Mouse (Mus musculus) forebrain, embryonic 11.5 days (tissue): ENCODE measurements around the gene Dao. TPM values are rescaled to one million over a fixed set of nuclear protein-coding genes. Genes with fewer than 3 reads are reported as not detected.

Source experiments
- ATAC-seq: fragments of 200-750 bp; cut with Nextera tagmentation; replicated peaks from 2 replicates; pipeline ENCODE4 v1.8.0; 2017; ENCODE audit warnings: moderate TSS enrichment; ENCODE audit not compliant: low FRiP score
- DNase-seq: peaks from one replicate; pipeline ENCODE4 v3.0.0-alpha.2; 2017; ENCODE audit warnings: low spot score
- H3K27ac ChIP-seq: fragments of 300-500 bp; sonication (generic); 2 replicates; pipeline ENCODE4 v1.5.1; 2014; ENCODE audit warnings: low read depth, low read length
- H3K27me3 ChIP-seq: fragments of 300-500 bp; sonication (generic); 2 replicates; pipeline ENCODE4 v1.6.1; 2014; ENCODE audit warnings: mild to moderate bottlenecking, low read length, mixed read lengths; ENCODE audit not compliant: control insufficient read depth, insufficient read depth
- H3K36me3 ChIP-seq: fragments of 300-500 bp; sonication (generic); 2 replicates; pipeline ENCODE4 v1.6.1; 2014; ENCODE audit warnings: mild to moderate bottlenecking, low read length, moderate library complexity, mixed read lengths; ENCODE audit not compliant: control insufficient read depth, insufficient read depth
- H3K4me1 ChIP-seq: fragments of 300-500 bp; sonication (generic); replicated peaks from 2 replicates; pipeline ENCODE4 v1.6.1; 2014; ENCODE audit warnings: low read length, mixed read lengths; ENCODE audit not compliant: control insufficient read depth, insufficient read depth
- H3K4me2 ChIP-seq: fragments of 300-500 bp; sonication (generic); 2 replicates; pipeline ENCODE4 v1.6.1; 2014; ENCODE audit warnings: low read depth, mild to moderate bottlenecking, low read length, moderate library complexity, mixed read lengths; ENCODE audit not compliant: severe bottlenecking
- H3K4me3 ChIP-seq: fragments of 300-500 bp; sonication (generic); 2 replicates; pipeline ENCODE4 v1.5.1; 2014; ENCODE audit warnings: low read depth, low read length
- H3K9ac ChIP-seq: fragments of 300-500 bp; sonication (generic); 2 replicates; pipeline ENCODE4 v1.6.1; 2014; ENCODE audit warnings: low read length
- H3K9me3 ChIP-seq: fragments of 300-500 bp; sonication (generic); 2 replicates; pipeline ENCODE4 v1.6.1; 2016; ENCODE audit warnings: low read length, mixed read lengths; ENCODE audit not compliant: control insufficient read depth
- WGBS: fragments of 180-500 bp; shearing (Covaris S2); extraction: QIAGEN DNeasy Blood & Tissue Kit; methylation state at CpG from one replicate; pipeline ENCODE4 v1.1.7; 2014; 5-methylcytosine and 5-hydroxymethylcytosine counted together
- polyA plus RNA-seq: library from polyadenylated mRNA; unstranded; fragments of >200 nt; fragmentation: Nextera tagmentation; extraction: Ambion mirVana; gene quantifications from 2 replicates; pipeline ENCODE4 v1.2.1, GENCODE M21; 2014

The Dao gene
- polyA plus RNA-seq, 1 experiment from 2014 or later: not detected

GRCm38 (mm10) chr5:113965659-113966185 is 37.8 kb upstream of the Dao start:
- Histone ChIP-seq H3K4me1 (no peaks in the 10 kb centered on the region), H3K4me2 (no peak overlapping the region), H3K27me3 (no peaks in the 10 kb centered on the region), H3K4me3 (no peak overlapping the region), H3K9ac (no peak overlapping the region), H3K27ac (no peak overlapping the region), H3K36me3 (no peaks in the 10 kb centered on the region; the same call in none of the 2 replicates), H3K9me3 (no peaks in the 10 kb centered on the region)
- ATAC-seq (no peak), DNase-seq (no peak)
- 94% methylated on average over 7 of the region's 7 CpGs for whole genome bisulfite sequencing

- Histone ChIP-seq H3K9ac (no peak overlapping the region), H3K27me3 (no peaks in the 10 kb centered on the region), H3K4me3 (no peak overlapping the region), H3K4me2 (no peak overlapping the region), H3K36me3 (no peaks in the 10 kb centered on the region; the same call in none of the 2 replicates), H3K9me3 (no peaks in the 10 kb centered on the region), H3K27ac (no peak overlapping the region), H3K4me1 (no peaks in the 10 kb centered on the region)
- 94% methylated on average over 13 of the region's 13 CpGs for WGBS
- ATAC-seq (no peak), DNase-seq (no peak)
These were observed 36.9 kb upstream of the Dao start for GRCm38 (mm10) chr5:113966452-113967150.

GRCm38 (mm10) chr5:113968371-113968770 is 35.1 kb upstream of the Dao start:
- DNase-seq: no peak
- Histone ChIP-seq H3K27ac (no peak overlapping the region), H3K27me3 (no peaks in the 10 kb centered on the region), H3K9me3 (no peaks in the 10 kb centered on the region), H3K9ac (no peak overlapping the region), H3K36me3 (no peaks in the 10 kb centered on the region; the same call in none of the 2 replicates), H3K4me2 (no peak overlapping the region), H3K4me1 (peaks cover 5% of the 10 kb centered on the region; the same call in 1 of the 2 replicates), H3K4me3 (no peak overlapping the region)
- WGBS: 61% methylated on average over 11 of the region's 11 CpGs
- no peak for ATAC-seq

- Histone ChIP-seq H3K4me2 (no peak overlapping the region), H3K27ac (no peak overlapping the region), H3K27me3 (no peaks in the 10 kb centered on the region), H3K9ac (no peak overlapping the region), H3K9me3 (no peaks in the 10 kb centered on the region), H3K36me3 (no peaks in the 10 kb centered on the region; the same call in 1 of the 2 replicates), H3K4me3 (no peak overlapping the region), H3K4me1 (peaks cover 14% of the 10 kb centered on the region; the same call in 1 of the 2 replicates)
- ATAC-seq: no peak
- DNase-seq: no peak
- 85% methylated on average over 10 of the region's 10 CpGs for WGBS
These were observed 32.0 kb upstream of the Dao start for GRCm38 (mm10) chr5:113971434-113971960.

- 19% methylated on average over 18 of the region's 18 CpGs for WGBS
- Histone ChIP-seq H3K9me3 (no peaks in the 10 kb centered on the region), H3K27me3 (no peaks in the 10 kb centered on the region), H3K4me2 (peak overlapping the region; percentile 5; the same call in 1 of the 2 replicates), H3K9ac (no peak overlapping the region), H3K4me3 (no peak overlapping the region), H3K4me1 (peaks cover 14% of the 10 kb centered on the region; the same call in 1 of the 2 replicates), H3K27ac (peak overlapping the region; percentile 58), H3K36me3 (no peaks in the 10 kb centered on the region; the same call in 1 of the 2 replicates)
- peak; percentile 63 for ATAC-seq
- peak; percentile 60 for DNase-seq
These were observed 30.7 kb upstream of the Dao start for GRCm38 (mm10) chr5:113972589-113973515.

GRCm38 (mm10) chr5:113973790-113974189 is 29.7 kb upstream of the Dao start:
- Histone ChIP-seq H3K27ac (peak overlapping the region; percentile 58), H3K9ac (no peak overlapping the region), H3K4me1 (peaks cover 14% of the 10 kb centered on the region; the same call in 1 of the 2 replicates), H3K9me3 (no peaks in the 10 kb centered on the region), H3K4me3 (no peak overlapping the region), H3K4me2 (no peak overlapping the region), H3K36me3 (no peaks in the 10 kb centered on the region; the same call in 1 of the 2 replicates), H3K27me3 (no peaks in the 10 kb centered on the region)
- no peak for ATAC-seq
- no peak for DNase-seq
- WGBS: 90% methylated on average over 8 of the region's 8 CpGs

GRCm38 (mm10) chr5:113974576-113974975 is 28.9 kb upstream of the Dao start:
- DNase-seq (no peak), ATAC-seq (no peak)
- no peaks in the 10 kb centered on the region for H3K9me3 ChIP-seq
- H3K27ac ChIP-seq: no peak overlapping the region
- H3K27me3 ChIP-seq: no peaks in the 10 kb centered on the region
- H3K4me1 ChIP-seq: peaks cover 14% of the 10 kb centered on the region; the same call in 1 of the 2 replicates
- H3K9ac ChIP-seq: no peak overlapping the region
- WGBS: 72% methylated on average over 15 of the region's 15 CpGs
- no peaks in the 10 kb centered on the region; the same call in 1 of the 2 replicates for H3K36me3 ChIP-seq
- H3K4me3 ChIP-seq: no peak overlapping the region
- H3K4me2 ChIP-seq: no peak overlapping the region

GRCm38 (mm10) chr5:113975538-113976215 is 27.8 kb upstream of the Dao start:
- peaks cover 14% of the 10 kb centered on the region; the same call in 1 of the 2 replicates for H3K4me1 ChIP-seq
- no peak overlapping the region for H3K4me3 ChIP-seq
- no peak overlapping the region for H3K4me2 ChIP-seq
- DNase-seq (no peak), ATAC-seq (no peak)
- no peak overlapping the region for H3K9ac ChIP-seq
- WGBS: 68% methylated on average over 9 of the region's 9 CpGs
- H3K27me3 ChIP-seq: no peaks in the 10 kb centered on the region
- no peaks in the 10 kb centered on the region for H3K9me3 ChIP-seq
- no peak overlapping the region for H3K27ac ChIP-seq
- no peaks in the 10 kb centered on the region for H3K36me3 ChIP-seq
